Mouse (Mus musculus): ENCODE results near the gene Med24. TPM values are rescaled to one million over a fixed set of nuclear protein-coding genes. Genes with fewer than 3 reads are reported as not detected.
A peak's percentile ranks its signal among the peaks of the same experiment; 100 is the strongest.

The Med24 gene
- polyA plus RNA-seq, 2 experiments, result 43.9 to 83.4 TPM

DNA sequence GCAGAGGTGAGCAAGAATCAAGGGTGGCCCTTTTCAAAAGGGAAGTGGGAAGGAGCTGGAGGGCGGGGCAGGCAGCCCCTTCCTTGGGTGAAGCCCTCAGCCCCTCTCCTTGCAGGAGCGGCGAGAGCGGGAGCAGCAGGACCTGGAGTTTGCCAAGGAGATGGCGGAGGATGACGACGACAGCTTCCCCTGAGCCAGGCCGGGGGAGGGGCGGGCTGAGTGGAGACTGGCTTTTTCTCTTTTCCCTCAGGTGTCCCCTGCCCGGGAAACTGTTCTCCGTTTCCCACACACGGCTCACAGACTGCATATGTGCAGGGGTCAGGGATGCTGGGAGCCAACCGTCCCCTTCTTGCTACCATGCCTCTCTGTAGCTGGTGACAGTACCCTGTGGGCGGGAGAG lies 33.8 kb downstream of the Med24 start:
- no peak for TF ChIP-seq POLR2A (IDR thresholded peaks at IDR 0.05; ENCODE audit: borderline replicate concordance, extremely low read depth, insufficient read depth, insufficient read length)
- Histone ChIP-seq H3K27me3 (ENCODE audit: control insufficient read depth, insufficient read depth, low read length) (no peaks in the 10 kb centered on the region), H3K4me1 (ENCODE audit: control insufficient read depth, insufficient read depth, low read length) (no peaks in the 10 kb centered on the region), H3K27ac (replicated peaks; ENCODE audit: low read depth, low read length) (no peak overlapping the region), H3K9me3 (ENCODE audit: control insufficient read depth, low read length) (no peaks in the 10 kb centered on the region), H3K9ac (ENCODE audit: low read depth, low read length, severe bottlenecking) (no peak overlapping the region), H3K4me3 (replicated peaks; ENCODE audit: low read length) (no peak overlapping the region), H3K4me2 (replicated peaks; ENCODE audit: low read depth, low read length, severe bottlenecking) (no peak overlapping the region), H3K36me3 (ENCODE audit: control insufficient read depth, insufficient read depth, low read length) (peaks cover 64% of the 10 kb centered on the region)
- DNase-seq (ENCODE audit: low spot score) (no peak), ATAC-seq (ENCODE audit: low FRiP score, low read depth) (no peak)
- WGBS, result 72% methylated on average over 14 of the region's 14 CpGs

DNA sequence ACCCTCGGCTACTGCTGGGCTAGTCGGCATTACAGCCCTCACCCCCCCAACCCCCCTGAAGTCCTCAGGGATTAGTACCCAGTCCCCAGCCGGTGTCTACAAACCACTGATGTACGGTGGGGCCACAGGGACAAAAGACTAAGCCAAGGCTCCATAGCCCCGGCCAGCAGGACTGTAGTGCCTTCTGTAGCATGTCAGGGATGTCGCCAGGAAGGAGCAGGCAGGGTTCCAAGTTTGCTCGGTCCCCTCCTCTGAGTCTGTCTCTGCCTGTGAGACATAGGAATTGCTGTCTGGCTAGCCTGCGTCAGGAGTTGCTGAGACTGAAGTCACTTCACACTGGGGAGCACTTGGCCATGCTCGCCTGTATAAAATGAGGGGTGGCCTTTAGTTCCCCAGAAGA lies 34.9 kb downstream of the Med24 start:
- H3K9ac ChIP-seq (ENCODE audit: low read depth, low read length, severe bottlenecking), result no peak overlapping the region
- no peaks in the 10 kb centered on the region for H3K27me3 ChIP-seq (ENCODE audit: control insufficient read depth, insufficient read depth, low read length)
- H3K4me3 ChIP-seq (replicated peaks; ENCODE audit: low read length), result no peak overlapping the region
- no peaks in the 10 kb centered on the region for H3K9me3 ChIP-seq (ENCODE audit: control insufficient read depth, low read length)
- H3K4me2 ChIP-seq (replicated peaks; ENCODE audit: low read depth, low read length, severe bottlenecking), result no peak overlapping the region
- 83% methylated on average over 9 of the region's 9 CpGs for WGBS
- DNase-seq (ENCODE audit: low spot score) (no peak), ATAC-seq (ENCODE audit: low FRiP score, low read depth) (no peak)
- no peak for TF ChIP-seq POLR2A (IDR thresholded peaks at IDR 0.05; ENCODE audit: borderline replicate concordance, extremely low read depth, insufficient read depth, insufficient read length)
- peaks cover 75% of the 10 kb centered on the region for H3K36me3 ChIP-seq (ENCODE audit: control insufficient read depth, insufficient read depth, low read length)
- no peak overlapping the region for H3K27ac ChIP-seq (replicated peaks; ENCODE audit: low read depth, low read length)
- no peaks in the 10 kb centered on the region for H3K4me1 ChIP-seq (ENCODE audit: control insufficient read depth, insufficient read depth, low read length)

DNA sequence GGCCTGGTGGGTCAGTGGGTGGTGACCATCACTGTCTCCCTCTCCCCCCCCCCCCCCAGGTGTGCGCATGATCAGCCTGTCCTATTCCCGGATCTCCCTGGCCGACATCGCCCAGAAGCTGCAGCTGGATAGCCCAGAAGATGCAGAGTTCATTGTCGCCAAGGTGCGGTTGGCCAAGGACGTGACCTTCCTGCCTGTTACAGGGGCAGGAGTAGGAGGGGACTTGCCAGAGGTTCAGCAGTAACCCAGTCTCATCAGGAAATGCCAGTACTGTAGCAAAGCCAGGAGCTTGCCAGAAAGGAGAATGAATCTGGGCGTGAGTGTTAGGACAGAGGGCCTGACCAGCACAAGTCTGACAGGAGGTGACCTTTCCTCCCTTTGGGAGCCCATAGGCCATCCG lies 35.5 kb downstream of the Med24 start:
- Histone ChIP-seq H3K4me1 (ENCODE audit: control insufficient read depth, insufficient read depth, low read length) (no peaks in the 10 kb centered on the region), H3K36me3 (ENCODE audit: control insufficient read depth, insufficient read depth, low read length) (peaks cover 78% of the 10 kb centered on the region), H3K4me2 (replicated peaks; ENCODE audit: low read depth, low read length, severe bottlenecking) (no peak overlapping the region), H3K9ac (ENCODE audit: low read depth, low read length, severe bottlenecking) (no peak overlapping the region), H3K9me3 (ENCODE audit: control insufficient read depth, low read length) (no peaks in the 10 kb centered on the region), H3K27me3 (ENCODE audit: control insufficient read depth, insufficient read depth, low read length) (no peaks in the 10 kb centered on the region), H3K4me3 (replicated peaks; ENCODE audit: low read length) (no peak overlapping the region), H3K27ac (replicated peaks; ENCODE audit: low read depth, low read length) (no peak overlapping the region)
- ATAC-seq (ENCODE audit: low FRiP score, low read depth), result no peak
- no peak for TF ChIP-seq POLR2A (IDR thresholded peaks at IDR 0.05; ENCODE audit: borderline replicate concordance, extremely low read depth, insufficient read depth, insufficient read length)
- WGBS, result 93% methylated on average over 9 of the region's 9 CpGs
- no peak for DNase-seq (ENCODE audit: low spot score)

DNA sequence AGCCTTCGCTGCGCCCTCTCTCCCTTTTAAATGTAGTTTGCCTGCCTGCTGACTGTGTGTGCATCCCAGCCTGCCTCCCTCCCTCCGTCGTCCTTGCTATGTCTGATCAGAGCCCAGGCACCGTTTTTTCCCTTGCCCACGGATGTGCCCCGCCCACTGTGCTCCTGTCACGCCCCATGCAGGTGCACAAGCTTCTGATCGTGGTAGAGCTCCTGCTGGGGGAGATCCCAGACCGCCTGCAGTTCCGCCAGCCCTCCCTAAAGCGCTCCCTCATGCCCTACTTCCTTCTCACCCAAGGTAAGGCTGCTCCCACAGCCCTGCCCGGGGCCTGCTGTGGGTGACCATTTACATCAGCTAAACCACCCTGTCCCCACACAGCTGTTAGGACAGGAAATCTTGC lies 36.0 kb downstream of the Med24 start:
- H3K4me2 ChIP-seq (replicated peaks; ENCODE audit: low read depth, low read length, severe bottlenecking), result no peak overlapping the region
- WGBS, result 74% methylated on average over 13 of the region's 13 CpGs
- ATAC-seq (ENCODE audit: low FRiP score, low read depth) (no peak), DNase-seq (ENCODE audit: low spot score) (no peak)
- no peak overlapping the region for H3K9ac ChIP-seq (ENCODE audit: low read depth, low read length, severe bottlenecking)
- H3K4me3 ChIP-seq (replicated peaks; ENCODE audit: low read length), result no peak overlapping the region
- no peaks in the 10 kb centered on the region for H3K27me3 ChIP-seq (ENCODE audit: control insufficient read depth, insufficient read depth, low read length)
- H3K27ac ChIP-seq (replicated peaks; ENCODE audit: low read depth, low read length), result no peak overlapping the region
- peaks cover 81% of the 10 kb centered on the region for H3K36me3 ChIP-seq (ENCODE audit: control insufficient read depth, insufficient read depth, low read length)
- H3K9me3 ChIP-seq (ENCODE audit: control insufficient read depth, low read length), result no peaks in the 10 kb centered on the region
- no peaks in the 10 kb centered on the region for H3K4me1 ChIP-seq (ENCODE audit: control insufficient read depth, insufficient read depth, low read length)
- no peak for TF ChIP-seq POLR2A (IDR thresholded peaks at IDR 0.05; ENCODE audit: borderline replicate concordance, extremely low read depth, insufficient read depth, insufficient read length)

DNA sequence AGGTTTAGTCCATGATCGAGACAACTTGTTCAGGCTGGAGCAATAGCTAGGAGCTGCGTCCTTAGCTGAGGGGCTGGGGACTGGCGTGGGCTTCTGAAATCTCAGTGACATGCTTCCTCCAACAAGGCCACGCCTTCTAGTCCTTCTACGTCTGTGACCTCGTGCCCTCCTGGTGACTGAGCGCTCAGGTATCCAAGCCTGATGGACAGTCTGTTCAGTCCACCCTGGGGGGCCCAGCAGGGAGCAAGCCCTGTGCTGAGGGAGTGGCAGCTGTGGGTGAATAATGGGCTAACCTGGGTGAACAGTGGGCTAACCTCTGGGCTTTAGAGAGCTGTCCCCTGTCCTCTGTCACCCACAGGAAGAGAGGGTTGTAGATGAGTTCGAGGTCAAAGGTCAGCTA lies 41.2 kb downstream of the Med24 start:
- no peak for TF ChIP-seq POLR2A (IDR thresholded peaks at IDR 0.05; ENCODE audit: borderline replicate concordance, extremely low read depth, insufficient read depth, insufficient read length)
- H3K27me3 ChIP-seq (ENCODE audit: control insufficient read depth, insufficient read depth, low read length), result no peaks in the 10 kb centered on the region
- H3K36me3 ChIP-seq (ENCODE audit: control insufficient read depth, insufficient read depth, low read length), result peaks cover 73% of the 10 kb centered on the region
- H3K4me3 ChIP-seq (replicated peaks; ENCODE audit: low read length), result no peak overlapping the region
- DNase-seq (ENCODE audit: low spot score) (no peak), ATAC-seq (ENCODE audit: low FRiP score, low read depth) (0 out of 2 replicates have a peak, but pooled peaks have one; percentile 4)
- H3K9ac ChIP-seq (ENCODE audit: low read depth, low read length, severe bottlenecking), result no peak overlapping the region
- peaks cover 6% of the 10 kb centered on the region for H3K4me1 ChIP-seq (ENCODE audit: control insufficient read depth, insufficient read depth, low read length)
- no peaks in the 10 kb centered on the region for H3K9me3 ChIP-seq (ENCODE audit: control insufficient read depth, low read length)
- H3K4me2 ChIP-seq (replicated peaks; ENCODE audit: low read depth, low read length, severe bottlenecking), result no peak overlapping the region
- no peak overlapping the region for H3K27ac ChIP-seq (replicated peaks; ENCODE audit: low read depth, low read length)
- WGBS, result 89% methylated on average over 8 of the region's 8 CpGs

DNA sequence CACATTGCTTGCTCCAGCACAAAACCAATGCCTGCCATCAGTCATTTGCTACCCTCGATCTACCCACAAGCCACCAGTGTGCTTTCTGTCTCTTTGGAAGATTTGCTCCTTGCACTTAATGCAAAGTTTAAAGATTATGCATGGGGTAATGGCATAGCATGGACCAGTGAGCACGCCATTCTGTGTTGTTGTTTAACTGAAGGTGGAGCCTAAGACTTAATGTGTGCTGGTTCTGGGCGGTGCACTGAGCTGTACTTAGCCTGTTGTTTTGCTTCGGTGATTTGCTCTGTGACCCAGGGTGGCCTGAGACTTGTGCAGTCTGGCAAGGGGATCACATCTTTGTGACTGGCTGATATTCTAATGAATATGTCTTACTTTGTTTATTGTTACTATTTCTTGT lies 42.3 kb downstream of the Med24 start:
- no peaks in the 10 kb centered on the region for H3K27me3 ChIP-seq (ENCODE audit: control insufficient read depth, insufficient read depth, low read length)
- H3K36me3 ChIP-seq (ENCODE audit: control insufficient read depth, insufficient read depth, low read length), result peaks cover 62% of the 10 kb centered on the region
- no peak overlapping the region for H3K9ac ChIP-seq (ENCODE audit: low read depth, low read length, severe bottlenecking)
- ATAC-seq (ENCODE audit: low FRiP score, low read depth), result no peak
- no peak overlapping the region for H3K4me3 ChIP-seq (replicated peaks; ENCODE audit: low read length)
- WGBS, result 93% methylated on average over 4 of the region's 4 CpGs
- H3K9me3 ChIP-seq (ENCODE audit: control insufficient read depth, low read length), result no peaks in the 10 kb centered on the region
- TF ChIP-seq POLR2A (IDR thresholded peaks at IDR 0.05; ENCODE audit: borderline replicate concordance, extremely low read depth, insufficient read depth, insufficient read length), result no peak
- H3K4me2 ChIP-seq (replicated peaks; ENCODE audit: low read depth, low read length, severe bottlenecking), result no peak overlapping the region
- no peak for DNase-seq (ENCODE audit: low spot score)
- H3K27ac ChIP-seq (replicated peaks; ENCODE audit: low read depth, low read length), result no peak overlapping the region
- H3K4me1 ChIP-seq (ENCODE audit: control insufficient read depth, insufficient read depth, low read length), result peaks cover 6% of the 10 kb centered on the region

All from limb, embryonic 14.5 days (tissue).